Mouse (Mus musculus) lung, embryonic 15.5 days (tissue): ENCODE data around the gene Prss32. TPM values are rescaled to one million over a fixed set of nuclear protein-coding genes. Genes with fewer than 3 reads are reported as not detected.

ENCODE experiments used
- ATAC-seq: fragments of 200-750 bp; cut with Nextera tagmentation; 2 replicates; pipeline ENCODE4 v1.8.0; 2017; ENCODE audit warnings: moderate number of reproducible peaks, borderline replicate concordance; ENCODE audit not compliant: low FRiP score, low TSS enrichment; ENCODE audit errors: extremely low read depth
- H3K27ac ChIP-seq: fragments of 300-500 bp; sonication (generic); 2 replicates; pipeline ENCODE4 v1.5.1; 2015; ENCODE audit warnings: moderate library complexity, mild to moderate bottlenecking, inconsistent platforms
- H3K27me3 ChIP-seq: fragments of 300-500 bp; sonication (generic); 2 replicates; pipeline ENCODE4 v1.6.1; 2015; ENCODE audit warnings: inconsistent platforms
- H3K36me3 ChIP-seq: fragments of 300-500 bp; sonication (generic); 2 replicates; pipeline ENCODE4 v1.6.1; 2015; ENCODE audit warnings: inconsistent platforms
- H3K4me1 ChIP-seq: fragments of 300-500 bp; sonication (generic); 2 replicates; pipeline ENCODE4 v1.6.1; 2015; ENCODE audit warnings: inconsistent platforms
- H3K4me2 ChIP-seq: fragments of 300-500 bp; sonication (generic); 2 replicates; pipeline ENCODE4 v1.6.1; 2015; ENCODE audit warnings: inconsistent platforms, mild to moderate bottlenecking, moderate library complexity
- H3K4me3 ChIP-seq: fragments of 300-500 bp; sonication (generic); 2 replicates; pipeline ENCODE4 v1.5.1; 2015; ENCODE audit warnings: mild to moderate bottlenecking, inconsistent platforms
- H3K9ac ChIP-seq: fragments of 300-500 bp; sonication (generic); 2 replicates; pipeline ENCODE4 v1.6.1; 2015; ENCODE audit warnings: inconsistent platforms
- H3K9me3 ChIP-seq: fragments of 300-500 bp; sonication (generic); 2 replicates; pipeline ENCODE4 v1.6.1; 2016; ENCODE audit warnings: inconsistent platforms
- WGBS: fragments of 180-500 bp; shearing (Covaris S2); methylation state at CpG from one replicate; pipeline ENCODE4 v1.1.7; 2015; 5-methylcytosine and 5-hydroxymethylcytosine counted together
- polyA plus RNA-seq: library from polyadenylated mRNA; unstranded; fragments of >200 nt; fragmentation: Nextera tagmentation; extraction: Ambion mirVana; gene quantifications from 2 replicates; pipeline ENCODE4 v1.2.1, GENCODE M21; 2015

The Prss32 gene
- not detected in 2 replicates for polyA plus RNA-seq

- no peaks in the 10 kb centered on the region for H3K4me1 ChIP-seq
- 11% methylated on average over 19 of the region's 19 CpGs for WGBS
- H3K4me2 ChIP-seq: peak within 1 kb of the TSS; percentile 42
- H3K9me3 ChIP-seq: no peaks in the 10 kb centered on the region
- H3K27me3 ChIP-seq: 0 out of 2 replicates have a peak, but pooled peaks cover 4% of the 10 kb centered on the region
- H3K4me3 ChIP-seq: peak within 1 kb of the TSS; percentile 8; the same call in 1 of the 2 replicates
- ATAC-seq: peak; percentile 68
- no peak within 1 kb of the TSS for H3K27ac ChIP-seq
- H3K36me3 ChIP-seq: no peaks in the 10 kb centered on the region
- H3K9ac ChIP-seq: no peak within 1 kb of the TSS
Observed at GRCm38 (mm10) chr17:23843812-23844273, at the start of gene Prss32, which contains the start of gene Prss41. Gene Prss32 (plus strand): TSS chr17:23843855. Gene Prss41 (minus strand): TSS chr17:23844172.

DNA sequence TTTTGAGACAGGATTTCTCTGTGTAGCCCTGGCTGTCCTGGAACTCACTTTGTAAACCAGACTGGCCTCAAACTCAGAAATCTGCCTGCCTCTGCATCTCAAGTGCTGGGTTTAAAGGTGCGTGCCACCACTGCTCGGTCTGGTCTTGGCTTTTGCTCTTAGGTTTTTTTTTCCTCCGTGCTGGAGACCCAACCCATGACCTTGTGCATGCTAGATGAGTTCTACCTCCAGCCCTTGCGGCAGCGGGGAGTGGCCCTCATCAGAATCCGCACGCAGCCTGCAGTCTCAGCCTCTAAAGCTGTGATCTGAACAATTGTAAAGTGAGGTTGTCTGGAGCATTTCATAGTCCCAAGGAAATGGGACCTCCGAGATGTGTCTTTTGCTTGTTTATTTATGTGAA is 48.3 kb upstream of the Prss32 start:
- H3K4me2 ChIP-seq: no peak overlapping the region
- no peaks in the 10 kb centered on the region for H3K9me3 ChIP-seq
- no peak overlapping the region for H3K4me3 ChIP-seq
- no peaks in the 10 kb centered on the region for H3K36me3 ChIP-seq
- H3K9ac ChIP-seq: no peak overlapping the region
- ATAC-seq: no peak
- H3K27ac ChIP-seq: no peak overlapping the region
- no peaks in the 10 kb centered on the region for H3K27me3 ChIP-seq
- peaks cover 8% of the 10 kb centered on the region for H3K4me1 ChIP-seq
- WGBS: 89% methylated on average over 8 of the region's 8 CpGs

DNA sequence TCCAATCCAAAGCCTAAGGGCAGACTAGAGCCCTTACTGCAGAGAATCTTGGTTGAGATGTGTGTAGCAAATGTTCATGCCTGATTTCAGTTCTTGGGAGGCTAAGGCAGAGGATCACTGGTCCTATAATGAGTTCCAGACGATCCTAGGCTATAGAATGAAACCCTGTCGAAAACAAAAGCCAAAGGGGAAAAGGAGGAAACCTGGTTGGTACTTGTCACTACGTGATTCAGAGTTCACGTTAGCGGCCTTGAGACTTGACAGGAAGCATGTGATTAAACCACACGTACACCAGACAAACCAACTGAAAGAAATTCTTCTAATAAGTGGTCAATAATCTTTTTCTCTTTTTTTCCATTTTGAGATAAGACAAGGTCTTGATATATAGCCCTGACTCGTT is 46.3 kb upstream of the Prss32 start:
- Histone ChIP-seq H3K4me3 (no peak overlapping the region), H3K9me3 (no peaks in the 10 kb centered on the region), H3K27ac (no peak overlapping the region), H3K4me2 (no peak overlapping the region), H3K4me1 (peaks cover 2% of the 10 kb centered on the region; the same call in 1 of the 2 replicates), H3K9ac (no peak overlapping the region), H3K36me3 (no peaks in the 10 kb centered on the region), H3K27me3 (no peaks in the 10 kb centered on the region)
- ATAC-seq: no peak
- WGBS: 65% methylated on average over 7 of the region's 7 CpGs

DNA sequence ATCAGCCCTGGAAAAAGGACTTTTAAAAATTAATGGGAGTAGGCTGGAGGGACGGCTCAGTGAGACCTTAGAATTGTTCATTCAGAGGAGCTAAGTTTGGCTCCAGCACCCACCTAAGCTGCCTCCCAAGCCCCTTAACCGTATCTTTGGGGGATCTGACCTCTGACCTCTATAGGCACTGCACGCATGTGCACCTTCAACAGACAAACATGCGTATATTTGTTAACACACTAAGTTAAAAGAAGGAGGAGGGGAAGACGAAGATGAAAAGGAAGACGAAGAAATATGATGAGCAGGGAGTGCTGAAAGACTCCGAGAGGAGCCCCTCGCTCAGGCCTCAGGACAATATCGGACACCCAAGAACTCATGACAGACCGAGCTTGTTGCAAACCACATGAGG is 42.0 kb upstream of the Prss32 start:
- H3K4me3 ChIP-seq: no peak overlapping the region
- no peaks in the 10 kb centered on the region for H3K27me3 ChIP-seq
- 90% methylated on average over 10 of the region's 10 CpGs for WGBS

DNA sequence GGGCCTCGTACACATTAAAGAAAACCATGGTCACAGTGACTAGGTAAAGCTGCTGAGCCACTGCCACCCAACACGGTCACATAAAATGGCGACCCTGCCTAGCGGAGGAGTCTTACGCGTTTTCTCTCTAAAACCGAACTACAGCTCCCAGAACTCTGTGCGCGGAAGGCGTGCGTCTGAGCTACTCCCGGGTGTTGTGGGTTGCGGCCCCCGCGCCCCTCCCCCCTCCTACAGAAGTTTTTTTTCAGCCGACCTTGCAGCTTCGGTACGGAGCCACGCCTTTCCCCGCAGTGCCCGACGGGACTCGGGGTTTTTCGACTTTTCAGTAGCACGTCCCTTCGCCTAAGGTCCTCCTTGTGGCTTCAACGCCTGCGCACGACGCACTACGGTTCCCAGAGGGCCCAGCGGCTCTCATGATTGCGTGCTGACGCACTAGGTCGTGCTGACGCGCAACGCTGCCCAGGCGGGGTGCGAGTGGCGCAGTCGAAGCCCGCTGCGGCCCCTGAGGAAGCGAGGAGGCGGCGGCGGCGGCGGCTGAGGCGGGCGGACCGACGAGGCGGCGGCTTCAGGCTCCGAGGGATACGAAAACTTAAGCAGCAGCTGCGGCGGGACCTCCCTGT is 40.8 kb upstream of the Prss32 start:
- under 1% methylated on average over 60 of the region's 60 CpGs for WGBS
- peaks cover 29% of the 10 kb centered on the region for H3K4me1 ChIP-seq

More for the DNA sequence above, 42.0 kb upstream of the Prss32 start:
- H3K27ac ChIP-seq: no peak overlapping the region
- no peaks in the 10 kb centered on the region for H3K9me3 ChIP-seq
- no peak overlapping the region for H3K4me2 ChIP-seq
- no peak for ATAC-seq
- peaks cover 22% of the 10 kb centered on the region for H3K4me1 ChIP-seq
- H3K9ac ChIP-seq: no peak overlapping the region
- H3K36me3 ChIP-seq: no peaks in the 10 kb centered on the region

GRCm38 (mm10) chr17:23803366-23804041 is 40.2 kb upstream of the Prss32 start:
- Histone ChIP-seq H3K27me3 (no peaks in the 10 kb centered on the region), H3K4me2 (peak overlapping the region; percentile 73), H3K36me3 (peaks cover 19% of the 10 kb centered on the region), H3K9ac (peak overlapping the region; percentile 98), H3K9me3 (no peaks in the 10 kb centered on the region), H3K27ac (peak overlapping the region; percentile 96), H3K4me3 (peak overlapping the region; percentile 86), H3K4me1 (peaks cover 29% of the 10 kb centered on the region)
- 1% methylated on average over 69 of the region's 83 CpGs for WGBS
- ATAC-seq: peak; percentile 65

More for the DNA sequence above, 40.8 kb upstream of the Prss32 start:
- Histone ChIP-seq H3K27ac (peak overlapping the region; percentile 96), H3K9me3 (no peaks in the 10 kb centered on the region), H3K27me3 (no peaks in the 10 kb centered on the region), H3K4me3 (peak overlapping the region; percentile 86), H3K4me2 (peak overlapping the region; percentile 59), H3K36me3 (peaks cover 12% of the 10 kb centered on the region), H3K9ac (peak overlapping the region; percentile 98)
- ATAC-seq: peak; percentile 99

DNA sequence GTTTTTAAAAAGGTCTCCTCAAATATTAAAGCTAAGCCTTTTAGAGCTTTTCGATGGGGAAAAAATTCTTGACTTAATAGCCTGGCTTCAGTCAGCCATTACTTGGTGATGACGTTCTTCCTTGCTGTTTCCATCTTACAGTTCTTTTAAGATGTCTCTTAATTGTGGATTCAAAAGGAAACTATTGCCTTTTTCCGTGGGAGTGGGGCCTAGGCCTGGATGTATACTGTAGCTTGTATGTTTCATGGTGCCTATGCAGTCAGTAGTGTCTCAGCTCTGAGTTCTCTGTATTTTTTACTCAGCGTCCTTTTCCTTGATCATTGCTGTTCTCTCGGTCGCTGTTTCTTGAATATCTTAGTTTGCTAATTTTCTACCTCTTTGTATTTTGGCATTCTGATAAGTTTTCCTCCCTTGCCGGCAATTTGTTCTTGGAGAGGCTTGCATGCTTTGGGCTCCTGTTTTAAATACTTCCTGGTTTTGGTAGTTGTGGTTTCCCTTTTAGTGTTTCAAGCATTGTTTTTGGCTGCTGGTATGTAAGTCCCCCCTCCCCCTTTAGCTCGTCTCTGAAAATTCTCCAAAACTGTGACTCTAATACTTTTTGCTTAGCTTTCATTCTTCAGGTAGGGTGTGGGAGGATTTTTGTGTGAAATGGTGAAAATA is 39.1 kb upstream of the Prss32 start:
- under 1% methylated on average over 8 of the region's 8 CpGs for WGBS

GRCm38 (mm10) chr17:23806867-23807266 is 36.8 kb upstream of the Prss32 start:
- 0 out of 2 replicates have a peak overlapping the region, but pooled peaks have one; percentile 11 for H3K4me3 ChIP-seq
- WGBS: 67% methylated on average over 25 of the region's 25 CpGs
- no peak overlapping the region for H3K27ac ChIP-seq
- no peak overlapping the region for H3K9ac ChIP-seq
- no peak for ATAC-seq
- no peaks in the 10 kb centered on the region for H3K27me3 ChIP-seq
- H3K4me2 ChIP-seq: peak overlapping the region; percentile 73
- peaks cover 29% of the 10 kb centered on the region for H3K4me1 ChIP-seq
- H3K36me3 ChIP-seq: peaks cover 52% of the 10 kb centered on the region
- no peaks in the 10 kb centered on the region for H3K9me3 ChIP-seq

More for the DNA sequence above, 39.1 kb upstream of the Prss32 start:
- Histone ChIP-seq H3K4me2 (peak overlapping the region; percentile 73), H3K4me3 (peak overlapping the region; percentile 86), H3K4me1 (peaks cover 29% of the 10 kb centered on the region), H3K27me3 (no peaks in the 10 kb centered on the region), H3K36me3 (peaks cover 29% of the 10 kb centered on the region), H3K27ac (0 out of 2 replicates have a peak overlapping the region, but pooled peaks have one; percentile 17), H3K9ac (peak overlapping the region; percentile 98), H3K9me3 (no peaks in the 10 kb centered on the region)
- ATAC-seq: no peak

GRCm38 (mm10) chr17:23807918-23808317 is 35.7 kb upstream of the Prss32 start:
- Histone ChIP-seq H3K4me1 (peaks cover 26% of the 10 kb centered on the region), H3K4me3 (no peak overlapping the region), H3K27ac (no peak overlapping the region), H3K27me3 (no peaks in the 10 kb centered on the region), H3K36me3 (peaks cover 63% of the 10 kb centered on the region), H3K9me3 (no peaks in the 10 kb centered on the region), H3K9ac (no peak overlapping the region), H3K4me2 (no peak overlapping the region)
- ATAC-seq: no peak
- 89% methylated on average over 3 of the region's 3 CpGs for WGBS

- ATAC-seq: no peak
Observed at GRCm38 (mm10) chr17:23815641-23816040, 28.0 kb upstream of the Prss32 start.

DNA sequence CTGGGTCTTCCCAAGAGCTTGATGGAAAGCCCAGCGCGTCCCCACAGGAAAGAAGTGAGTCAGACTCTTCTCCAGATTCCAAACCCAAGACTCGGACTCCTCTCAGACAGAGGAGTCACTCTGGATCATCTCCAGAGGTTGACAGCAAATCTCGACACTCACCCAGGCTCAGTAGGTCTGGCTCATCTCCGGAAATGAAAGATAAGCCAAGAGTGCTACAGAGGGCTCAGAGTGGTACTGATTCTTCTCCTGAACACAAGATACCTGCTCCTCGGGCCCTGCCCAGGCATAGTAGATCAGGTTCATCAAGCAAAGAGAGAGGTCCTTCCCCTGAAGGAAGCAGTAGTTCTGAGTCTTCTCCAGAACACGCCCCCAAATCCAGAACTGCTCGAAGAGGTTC is 25.1 kb upstream of the Prss32 start:
- H3K9ac ChIP-seq: no peak overlapping the region
- H3K4me3 ChIP-seq: no peak overlapping the region
- no peak for ATAC-seq
- H3K27me3 ChIP-seq: no peaks in the 10 kb centered on the region
- 97% methylated on average over 8 of the region's 8 CpGs for WGBS
- no peaks in the 10 kb centered on the region for H3K4me1 ChIP-seq
- no peak overlapping the region for H3K27ac ChIP-seq
- H3K36me3 ChIP-seq: peaks cover 99% of the 10 kb centered on the region
- peaks cover 12% of the 10 kb centered on the region; the same call in 1 of the 2 replicates for H3K9me3 ChIP-seq
- no peak overlapping the region for H3K4me2 ChIP-seq

More at GRCm38 (mm10) chr17:23815641-23816040, 28.0 kb upstream of the Prss32 start:
- 98% methylated on average over 16 of the region's 16 CpGs for WGBS
- Histone ChIP-seq H3K9me3 (peaks cover 12% of the 10 kb centered on the region; the same call in 1 of the 2 replicates), H3K27ac (no peak overlapping the region), H3K27me3 (no peaks in the 10 kb centered on the region), H3K36me3 (peaks cover 97% of the 10 kb centered on the region), H3K4me1 (no peaks in the 10 kb centered on the region), H3K9ac (no peak overlapping the region), H3K4me2 (no peak overlapping the region), H3K4me3 (no peak overlapping the region)
